Mouse (Mus musculus): Measurements from ENCODE around the gene Rab5c.

Rab5c gene

DNA sequence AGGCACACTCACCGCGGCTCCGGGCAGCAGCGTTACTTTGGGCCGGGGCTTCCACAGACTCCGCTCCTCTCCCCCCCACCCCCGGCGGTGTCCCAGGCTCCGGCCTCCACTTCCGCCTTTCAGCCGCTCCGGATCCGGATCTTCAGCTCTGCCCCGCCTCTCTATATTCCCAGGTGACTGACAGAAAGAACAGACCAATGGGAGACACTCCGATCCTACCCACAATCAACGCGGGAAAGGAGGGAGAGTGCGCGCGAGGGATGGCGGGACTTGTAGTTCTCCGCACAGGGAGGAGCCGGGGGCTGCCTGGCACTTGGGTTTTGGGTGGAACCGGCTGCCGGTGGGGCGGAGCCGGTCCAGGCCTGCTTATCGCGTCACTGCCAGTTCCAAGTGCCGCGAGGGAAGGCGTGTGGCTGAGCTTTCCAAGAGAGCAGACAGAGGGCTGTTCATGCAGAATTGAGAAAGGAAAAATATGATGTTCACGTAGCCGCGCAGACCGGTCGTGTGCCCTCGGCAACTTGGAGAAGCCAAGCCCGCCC is at the start of gene Rab5c:
Rab5c (minus strand) TSS at position 150 of the 539 bp plus-strand sequence.
- DNase-seq = peak; percentile 99

DNA sequence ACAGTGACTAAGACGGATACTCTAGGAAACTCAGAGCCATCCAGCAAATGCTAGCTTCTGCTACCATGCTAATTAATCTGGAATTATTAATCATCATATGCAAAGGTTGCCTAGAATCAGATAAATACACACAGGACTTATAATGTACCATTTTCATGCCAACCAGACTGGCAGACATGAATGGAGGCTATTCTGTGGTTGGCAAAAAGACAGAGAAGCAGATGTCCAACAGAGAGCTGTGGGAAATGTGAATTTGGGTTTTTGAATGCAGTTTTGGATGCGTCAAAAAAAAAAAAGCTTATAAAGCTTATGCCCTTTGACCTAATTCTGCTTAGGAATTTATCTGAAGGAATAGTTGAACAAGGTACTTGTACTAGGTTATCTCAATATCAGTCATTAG is 47.8 kb upstream of the Rab5c start:
- DNase-seq = no peak

DNA sequence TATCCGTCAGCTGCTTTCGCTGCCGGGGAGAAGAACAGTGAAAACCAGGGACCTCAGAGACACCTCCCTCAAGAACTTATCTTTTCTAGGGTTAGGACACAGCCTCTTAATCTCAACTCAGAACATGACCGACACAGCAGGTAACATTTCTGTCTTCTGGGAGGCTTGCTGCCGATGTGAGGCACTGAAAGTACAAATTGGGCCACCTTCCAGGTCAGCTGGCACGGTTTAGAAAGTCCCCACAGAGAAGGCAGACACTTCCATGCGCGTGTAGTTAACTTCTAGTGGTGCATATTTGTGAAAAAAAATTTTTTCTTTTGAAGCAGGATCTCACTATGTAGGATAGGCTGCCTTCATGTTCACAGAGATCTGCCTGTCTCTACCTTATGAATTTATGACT is 46.3 kb upstream of the Rab5c start:
- no peak for DNase-seq

DNA sequence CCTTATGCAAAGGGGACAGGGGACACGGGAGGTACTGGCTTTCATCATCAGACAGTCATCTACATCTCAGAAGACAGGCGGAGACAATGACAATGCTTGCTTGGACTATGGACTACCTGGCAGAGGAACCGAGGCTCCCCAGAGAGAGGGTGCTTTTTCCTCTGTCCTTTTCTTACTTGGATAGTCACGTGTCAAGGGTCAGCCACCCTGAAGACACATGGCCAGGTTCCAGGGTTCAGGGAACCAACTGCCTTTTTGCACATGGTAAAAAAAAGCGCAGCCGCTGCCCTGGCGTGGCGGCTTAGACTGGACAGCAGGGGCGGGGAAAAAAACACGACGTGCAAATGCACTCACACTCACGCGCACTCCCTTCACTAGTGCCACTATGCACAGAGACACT is 44.6 kb upstream of the Rab5c start:
- DNase-seq = no peak

DNA sequence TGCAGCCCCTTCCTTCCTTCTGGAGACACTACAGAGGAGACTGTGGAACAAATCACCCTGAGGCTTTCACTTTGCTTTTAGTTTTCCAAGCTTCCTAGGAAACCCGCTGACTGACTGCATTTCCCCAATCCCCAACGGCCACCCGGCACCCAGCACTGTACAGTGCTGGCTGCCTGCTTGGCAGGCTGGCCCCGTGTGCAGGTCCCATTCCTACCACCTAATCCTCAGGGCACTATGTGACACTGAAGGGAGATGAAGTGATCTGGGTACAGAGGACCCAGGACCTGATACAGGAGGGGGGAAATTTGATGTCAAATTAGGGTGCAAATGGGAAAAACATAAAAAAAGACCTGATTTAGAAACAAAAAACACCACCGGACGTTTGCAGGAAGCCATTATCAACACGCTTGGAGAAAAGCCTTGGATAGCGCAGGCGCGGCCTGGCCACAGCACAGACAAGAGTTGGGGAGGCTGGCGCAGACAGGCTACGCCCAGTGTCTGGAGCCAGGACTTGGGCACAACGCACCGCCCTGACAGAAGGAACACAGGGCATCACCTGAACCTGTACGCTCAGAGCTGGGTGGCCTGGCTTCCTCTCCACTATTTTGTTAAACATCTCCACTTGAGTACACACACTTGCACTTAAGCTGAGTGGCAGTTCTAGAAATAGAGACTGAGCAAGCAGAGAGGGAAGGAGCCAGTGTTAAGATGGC is 43.9 kb upstream of the Rab5c start:
- DNase-seq = no peak

DNA sequence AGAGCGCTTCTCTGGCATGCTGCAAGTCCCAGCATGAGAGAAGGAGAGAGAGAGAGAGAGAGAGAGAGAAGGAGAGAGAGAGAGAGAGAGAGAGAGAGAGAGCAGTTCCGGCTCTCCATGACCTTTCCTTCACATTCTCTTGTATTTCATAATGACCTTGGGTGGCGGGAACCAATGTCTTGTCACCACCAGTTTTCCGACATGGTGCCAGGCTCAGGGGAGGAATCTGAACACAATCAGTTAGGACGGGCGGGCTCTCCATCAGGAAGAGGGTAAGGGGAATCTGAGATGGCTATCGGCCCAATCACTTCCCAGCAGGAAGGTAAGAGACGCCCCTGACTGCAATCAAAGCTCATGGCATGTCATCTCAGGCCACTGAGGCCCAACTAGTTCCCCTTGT is 42.2 kb upstream of the Rab5c start:
- no peak for DNase-seq

DNA sequence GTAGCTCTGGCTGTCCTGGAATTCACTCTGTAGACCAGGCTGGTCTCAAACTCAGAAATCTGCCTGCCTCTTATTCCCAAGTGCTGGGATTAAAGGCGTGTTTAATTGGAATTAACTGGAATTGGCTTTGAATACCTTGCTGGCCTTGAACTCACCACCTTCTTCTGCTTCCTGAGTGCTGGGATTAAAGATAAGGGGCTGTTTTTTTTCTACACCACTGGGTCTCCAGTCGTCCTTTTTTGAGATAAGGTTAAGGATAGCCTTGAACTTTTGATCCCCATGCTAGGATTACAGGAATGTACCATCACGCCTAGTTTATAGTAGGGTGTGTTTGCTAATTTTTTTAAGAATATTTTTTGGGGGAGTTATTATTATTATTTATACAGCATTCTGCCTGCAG is 40.1 kb upstream of the Rab5c start:
- DNase-seq = no peak

DNA sequence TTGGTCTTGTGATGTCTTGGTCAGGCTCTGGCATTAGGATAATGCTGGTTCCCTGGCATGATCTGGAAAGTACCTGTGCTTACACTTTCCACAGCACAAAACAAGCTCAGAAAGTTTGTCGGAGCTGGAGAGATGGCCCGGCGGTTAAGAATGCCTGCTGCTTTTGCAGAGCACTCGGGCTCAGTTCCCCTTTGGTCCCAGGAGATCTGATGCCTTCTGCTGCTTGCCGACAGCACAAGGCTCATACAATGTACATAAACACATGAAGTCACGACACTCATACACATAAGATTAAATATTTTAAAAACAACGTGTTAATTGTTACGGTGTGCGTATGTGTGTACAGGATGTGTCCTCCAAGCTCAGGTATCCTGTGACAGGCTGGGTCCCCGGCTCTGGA is 37.9 kb upstream of the Rab5c start:
- no peak for DNase-seq

DNA sequence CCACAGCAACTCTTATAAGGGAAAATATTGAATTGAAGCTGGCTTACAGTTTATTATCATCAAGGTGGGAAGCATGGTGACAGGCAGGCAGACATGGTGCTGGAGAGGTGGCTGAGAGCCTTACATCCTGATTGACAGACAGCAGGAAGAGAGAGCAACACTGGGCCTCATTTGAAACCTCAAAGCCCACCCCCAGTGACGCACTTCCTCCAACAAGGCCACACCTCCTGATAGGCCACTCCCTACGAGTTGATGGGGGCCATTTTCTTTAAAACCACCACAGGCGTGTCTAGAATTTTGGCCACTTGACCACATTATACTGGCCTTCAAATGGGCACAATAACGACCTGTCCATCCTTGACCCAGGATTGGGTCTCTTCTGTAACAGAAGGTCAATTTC is 36.2 kb upstream of the Rab5c start:
- DNase-seq = no peak

DNA sequence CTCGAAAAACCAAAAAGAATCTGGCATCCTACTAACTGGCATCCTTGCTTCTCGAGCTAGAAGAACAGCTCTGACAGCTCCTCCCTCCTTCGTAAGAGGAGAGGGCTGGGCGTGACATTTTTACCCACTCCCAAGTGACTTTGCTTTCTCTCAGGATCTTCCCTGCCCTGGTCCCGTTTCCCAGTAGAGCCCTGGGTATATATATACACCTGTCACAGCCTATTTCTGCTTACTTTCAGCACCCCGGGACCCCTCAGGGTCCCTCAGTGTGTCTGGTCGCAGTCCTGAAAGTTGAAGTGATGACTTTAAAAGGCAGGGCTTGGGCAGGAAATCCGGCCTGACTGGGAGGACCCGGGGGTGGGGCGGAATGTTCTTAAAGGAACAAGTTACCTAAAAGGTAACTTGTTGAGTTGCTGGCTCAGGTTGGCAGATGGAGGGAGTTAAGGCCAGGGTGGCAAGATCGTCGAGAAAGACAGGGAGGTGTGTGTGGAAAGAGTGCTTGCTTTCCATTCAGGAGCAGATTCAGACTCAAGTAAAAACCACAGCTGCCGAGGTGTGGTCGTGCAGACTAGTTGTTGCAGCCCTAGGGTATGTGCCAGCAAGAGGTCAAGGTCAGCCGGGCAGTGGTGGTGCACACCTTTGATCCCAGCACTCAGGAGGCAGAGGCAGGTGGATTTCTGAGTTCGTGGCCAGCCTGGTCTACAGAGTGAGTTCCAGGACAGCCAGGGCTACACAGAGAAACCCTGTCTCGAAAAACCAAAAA is 32.8 kb upstream of the Rab5c start, which contains the start of gene Ghdc:
Ghdc (minus strand) TSS at position 312 of the 763 bp plus-strand sequence.
- peak; percentile 78 for DNase-seq

DNA sequence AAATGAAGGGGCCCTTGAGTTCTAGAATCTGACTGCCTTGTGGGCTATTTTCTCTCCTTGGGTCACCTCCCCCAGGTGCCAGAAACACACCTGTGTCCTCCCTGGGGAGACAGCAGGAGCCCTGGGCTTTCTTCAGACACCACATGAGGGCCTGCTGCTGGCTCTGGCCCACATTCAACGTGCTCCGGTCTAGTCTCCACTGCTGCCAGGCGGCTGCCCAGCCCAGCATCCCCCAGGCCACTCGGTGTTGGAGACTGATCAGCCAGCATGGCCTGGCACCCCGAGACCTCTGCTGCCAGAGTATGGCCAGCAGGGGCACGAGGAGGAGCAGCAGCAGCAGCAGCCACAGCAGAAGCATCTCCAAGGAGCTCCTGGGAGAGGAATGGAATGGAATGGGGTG is 32.0 kb upstream of the Rab5c start:
- DNase-seq = no peak

DNA sequence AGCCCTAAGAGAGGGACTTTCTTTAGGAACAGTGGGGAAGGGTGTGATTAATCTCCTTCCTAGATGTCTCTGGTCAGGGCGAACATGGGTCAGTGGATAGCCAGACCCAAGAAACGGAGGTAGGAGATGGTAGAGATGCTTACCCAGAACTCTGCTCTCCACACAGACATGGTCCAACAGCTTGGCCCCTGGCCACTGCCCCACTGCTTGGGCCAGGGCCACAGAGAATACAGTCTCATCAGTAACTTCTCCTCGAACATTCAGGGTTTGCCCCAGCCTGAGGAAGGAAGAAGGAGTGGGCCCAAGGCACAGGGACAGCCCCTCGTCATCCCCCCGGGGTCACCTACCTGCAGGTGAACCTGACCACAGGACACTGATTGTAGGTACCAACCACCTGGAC is 29.9 kb upstream of the Rab5c start:
- DNase-seq = no peak

DNA sequence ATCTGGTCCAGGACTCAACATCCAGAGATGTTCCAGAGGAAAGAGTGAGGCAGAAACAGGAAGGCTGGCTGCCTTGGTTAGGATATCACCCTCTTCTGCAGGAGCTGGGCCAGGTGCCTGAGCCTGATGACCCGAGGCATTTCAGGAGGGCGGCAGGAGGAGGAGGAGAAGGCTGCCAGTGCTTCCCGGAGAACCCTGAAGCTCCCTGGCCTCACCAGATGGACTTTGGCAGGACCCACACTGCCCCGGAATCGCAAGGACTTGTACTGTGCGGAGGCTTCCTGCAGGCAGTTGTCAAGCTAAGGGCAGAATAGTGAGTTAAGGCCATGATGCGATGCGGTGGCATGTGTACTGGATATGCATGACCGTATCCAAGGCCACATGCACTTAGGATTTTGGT is 28.7 kb upstream of the Rab5c start:
- DNase-seq = no peak

DNA sequence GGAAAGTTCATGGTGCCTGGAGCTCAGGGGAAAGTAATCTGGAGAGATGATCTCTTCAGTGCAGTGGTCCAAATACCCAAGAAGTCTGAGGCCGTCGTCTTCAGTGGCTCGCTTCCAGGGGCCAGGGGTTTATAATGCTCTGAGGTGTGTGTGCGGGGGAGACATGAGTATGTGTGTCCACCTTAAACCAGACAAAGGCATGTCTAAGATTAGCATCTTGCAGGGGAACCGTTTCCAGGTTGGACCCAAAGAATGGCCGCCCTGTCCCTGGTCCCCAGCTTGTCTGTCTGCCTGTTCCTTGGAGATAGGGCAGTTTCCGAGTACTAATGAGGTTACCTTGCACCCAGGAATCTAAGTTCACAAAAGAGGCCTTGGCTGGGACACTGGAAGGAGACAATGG is 24.8 kb upstream of the Rab5c start, which contains the start of gene Hcrt:
Hcrt (minus strand) TSS at position 101 of the 400 bp plus-strand sequence.
- DNase-seq = no peak

DNA sequence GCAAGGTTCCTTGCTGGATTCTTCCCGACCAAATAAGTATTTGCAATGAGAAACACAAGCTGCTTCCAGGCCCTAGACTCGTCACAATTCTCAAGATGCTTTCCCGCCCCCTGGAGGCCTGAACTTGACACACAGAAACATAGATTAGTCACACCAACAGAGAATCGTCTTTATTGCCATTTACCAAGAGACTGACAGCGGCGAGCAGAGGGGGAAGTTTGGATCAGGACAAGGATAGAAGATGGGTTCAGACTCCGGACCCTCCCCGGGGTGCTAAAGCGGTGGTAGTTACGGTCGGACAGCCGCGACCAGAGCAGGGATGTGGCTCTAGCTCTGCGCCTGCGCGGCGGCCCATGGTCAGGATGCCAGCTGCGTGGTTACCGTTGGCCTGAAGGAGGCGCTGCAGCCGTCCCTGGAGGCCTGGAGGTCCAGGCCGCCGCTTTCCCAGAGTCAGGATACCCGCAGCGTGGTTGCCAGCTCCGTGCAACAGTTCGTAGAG is 23.6 kb upstream of the Rab5c start:
- peak; percentile 89 for DNase-seq

DNA sequence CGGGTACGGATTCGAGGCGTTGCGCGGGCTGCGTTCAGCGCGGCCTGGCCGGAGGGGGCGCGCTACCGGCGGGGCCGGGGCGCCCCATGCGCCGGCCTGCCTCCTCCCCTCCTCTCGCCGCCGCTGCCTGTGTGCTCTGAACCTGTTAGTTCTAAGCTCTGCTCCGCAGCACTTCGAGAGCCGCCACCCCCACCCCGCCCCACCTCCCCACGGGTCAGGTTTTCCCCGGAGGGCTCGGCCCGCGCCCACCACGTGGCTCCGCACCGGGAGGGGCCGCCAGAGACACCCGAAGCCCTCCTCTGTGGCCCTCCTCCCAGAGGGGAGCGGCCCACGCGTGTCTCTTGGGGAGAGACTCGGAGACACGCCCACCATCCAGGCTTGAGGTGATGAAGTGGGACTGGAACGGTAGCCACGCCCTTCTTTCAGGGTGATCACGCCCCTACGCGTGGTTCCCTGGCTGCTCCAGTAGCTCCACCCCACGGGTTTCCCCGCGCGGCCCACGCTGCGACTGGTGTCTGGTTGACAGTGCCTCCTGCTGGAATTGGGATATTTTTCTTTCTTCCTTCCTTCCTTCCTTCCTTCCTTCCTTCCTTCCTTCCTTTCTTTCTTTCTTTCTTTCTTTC is 21.7 kb upstream of the Rab5c start, which contains the start of gene Kcnh4:
Kcnh4 (minus strand) TSS at position 332 of the 623 bp plus-strand sequence.
- peak; percentile 90 for DNase-seq

DNA sequence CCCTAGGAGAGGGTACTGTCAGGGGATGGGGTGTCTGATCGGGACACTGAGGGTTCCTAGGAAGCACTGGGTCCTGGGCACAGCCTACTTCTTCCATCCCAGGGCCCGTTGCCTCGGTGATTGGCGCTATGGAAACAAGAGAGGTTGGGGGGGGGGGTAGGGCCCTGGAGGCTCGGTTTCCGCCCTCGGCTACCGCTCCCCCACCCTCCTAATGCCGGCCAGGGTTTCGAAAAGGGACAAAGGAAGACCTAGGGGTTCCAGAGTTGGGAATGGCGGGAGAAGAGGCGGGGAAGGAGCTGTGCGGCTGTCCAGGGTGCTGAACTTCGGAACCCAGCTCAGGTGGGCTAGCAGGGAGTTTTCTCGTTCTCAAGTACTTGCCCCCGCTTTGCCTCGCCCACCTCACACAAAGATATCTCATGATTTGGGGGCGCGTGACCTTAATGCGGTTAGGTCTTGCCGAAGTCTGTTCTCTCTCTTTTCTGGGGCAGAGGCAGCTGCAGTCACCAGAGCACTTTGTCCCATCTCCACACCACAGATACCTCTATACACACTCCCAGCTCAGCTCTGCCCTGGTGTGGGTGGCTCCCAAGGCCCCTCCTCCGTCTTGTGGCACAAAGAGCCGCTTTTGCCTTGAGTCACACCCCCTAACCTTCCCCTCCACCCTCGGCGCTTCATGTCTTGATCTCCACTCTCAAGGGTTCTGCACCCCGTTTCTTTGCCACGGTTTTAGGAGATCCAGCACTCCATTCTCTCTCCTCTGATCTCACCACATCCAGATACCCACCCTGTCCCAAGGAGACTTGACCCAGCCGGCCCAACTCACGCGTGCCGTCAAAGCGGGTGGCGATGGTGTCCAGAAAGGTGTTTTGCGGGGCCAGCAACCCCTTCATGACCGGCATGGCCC is 20.9 kb upstream of the Rab5c start:
- peak; percentile 37 for DNase-seq

DNA sequence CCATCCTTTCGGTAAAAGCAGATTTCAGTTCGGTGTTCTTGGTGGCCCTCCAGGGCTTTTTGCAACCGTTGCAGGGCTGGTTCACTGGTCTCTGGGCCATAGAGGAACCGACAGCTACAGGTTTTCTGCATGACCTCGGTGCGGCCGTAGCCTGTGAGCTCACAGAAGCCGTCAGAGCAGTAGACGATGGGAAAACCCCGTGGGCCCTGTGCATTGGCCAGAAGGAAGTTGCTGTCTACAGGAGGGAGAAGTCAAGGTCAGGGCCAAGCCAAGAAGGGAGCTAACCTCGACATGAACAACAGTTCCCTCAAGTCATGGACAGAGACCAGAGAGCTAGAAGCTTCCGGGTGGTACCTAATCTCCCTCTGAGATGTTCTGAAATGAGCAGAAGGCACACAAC is 19.6 kb upstream of the Rab5c start:
- no peak for DNase-seq

DNA sequence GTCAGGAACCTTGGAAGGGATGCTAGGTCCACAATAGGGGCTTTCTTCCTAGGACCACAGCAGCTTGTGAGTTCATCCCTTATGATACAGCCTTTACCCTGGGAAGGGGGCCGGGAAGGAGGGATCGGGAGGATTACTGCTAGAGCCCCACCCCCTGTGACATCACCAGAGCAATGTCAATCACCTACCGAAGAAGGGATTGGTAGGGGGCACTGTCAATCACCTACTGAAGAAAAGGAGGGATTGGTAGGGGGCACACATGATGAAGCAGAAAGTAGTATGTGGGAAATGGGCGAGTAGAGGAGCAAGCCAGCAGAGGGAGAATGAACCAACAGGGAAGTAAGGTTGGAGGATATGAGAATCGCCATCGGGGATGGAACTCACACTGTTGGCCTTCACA is 18.5 kb upstream of the Rab5c start:
- no peak for DNase-seq

DNA sequence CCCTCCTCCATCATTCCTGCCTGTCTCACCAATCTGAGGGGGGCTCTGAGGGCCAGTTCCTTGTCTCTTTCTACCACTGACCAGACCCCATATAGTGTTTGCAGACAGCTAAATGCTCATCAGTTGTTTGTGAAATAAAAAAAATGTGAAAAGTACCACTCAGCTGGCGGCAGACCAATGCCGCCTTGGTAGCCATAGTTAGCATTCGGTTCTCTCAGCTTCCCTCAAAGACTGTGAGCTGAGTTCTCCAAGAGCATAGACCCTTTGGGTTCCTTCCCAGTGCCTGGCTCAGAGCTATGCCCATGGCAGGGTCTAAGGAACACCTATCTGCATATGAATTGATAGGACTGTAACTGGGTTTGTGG is 16.7 kb upstream of the Rab5c start:
- DNase-seq = peak; percentile 41

DNA sequence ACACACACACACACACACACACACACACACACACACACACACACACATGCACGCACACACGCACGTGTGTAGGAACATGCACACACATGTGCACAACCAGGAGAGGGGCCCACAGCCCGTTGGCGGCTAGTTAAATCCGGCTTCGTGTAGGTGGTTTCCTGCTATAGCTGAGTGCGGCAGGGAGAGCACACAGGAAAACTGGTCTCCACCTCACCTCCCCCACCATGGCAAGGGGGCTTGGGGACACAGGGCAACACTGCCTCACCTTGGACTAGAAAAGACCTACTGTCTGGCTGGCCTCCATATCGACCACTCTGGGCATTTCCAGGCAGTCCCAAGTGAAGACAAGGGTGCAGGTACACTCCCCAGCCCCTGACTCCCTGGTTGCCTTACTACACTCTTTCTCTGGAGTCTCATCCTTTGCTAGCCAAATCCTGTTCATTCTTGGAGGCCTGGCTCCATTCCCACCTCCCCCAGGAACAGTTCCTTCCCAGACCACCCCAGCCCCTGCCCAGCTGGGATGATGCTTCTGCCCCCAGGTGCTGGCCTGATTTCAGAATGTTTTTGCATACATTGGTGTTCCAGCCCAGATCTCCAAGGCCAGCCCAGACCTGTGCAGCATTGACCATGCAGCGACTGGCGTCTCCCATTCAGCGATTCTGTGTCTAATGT is 16.1 kb upstream of the Rab5c start:
- peak; percentile 67 for DNase-seq

DNA sequence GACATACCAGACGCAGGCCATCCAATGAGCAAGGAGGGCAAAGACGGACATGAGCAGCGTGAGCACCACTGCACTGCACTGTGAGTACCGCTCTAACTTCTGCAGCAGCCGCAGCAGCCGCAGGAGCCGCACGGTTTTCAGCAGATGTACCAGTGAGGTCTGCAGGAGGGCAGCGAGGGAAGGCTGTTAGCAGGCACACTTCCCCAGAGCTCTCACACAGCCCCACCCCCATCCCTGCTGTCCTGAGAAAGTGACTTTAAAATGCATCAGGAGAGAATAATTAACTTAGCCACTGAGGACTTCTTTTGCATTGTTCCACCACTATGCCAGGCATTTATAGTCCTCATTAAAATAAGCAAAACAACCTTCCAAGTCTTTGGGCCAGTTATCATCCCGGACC is 14.3 kb upstream of the Rab5c start:
- peak; percentile 44 for DNase-seq

Data from right cerebral cortex, postnatal 14 days (tissue).